Mouse (Mus musculus) gastrocnemius, postnatal 14 days (tissue): ENCODE results near the gene Ube2q2. TPM values are rescaled to one million over a fixed set of nuclear protein-coding genes. Genes with fewer than 3 reads are reported as not detected.
"Not testable (repeated sequence)": the region's sequence is repeated elsewhere in the genome, so short reads cannot be mapped to it uniquely, and the experiment has no call there.

Source experiments
- DNase-seq: peaks from one replicate; pipeline ENCODE4 v3.0.0; 2021; ENCODE audit warnings: mixed read lengths
- intact Hi-C: fragments of 180-260 bp; cut with DNase I; formaldehyde crosslinking; loops from one replicate; pipeline ENCODE4 v1.15.1; 2025; ENCODE audit warnings: low total_unique reads
- total RNA-seq, 2 experiments: library from RNA; stranded (reverse); gene quantifications; 2 replicates each; pipeline ENCODE4 v1.2.3; 2021

The Ube2q2 gene
- total RNA-seq, 2 experiments from 2014 or later: 21.5 to 24.1 TPM

GRCm38 (mm10) chr9:55231544-55231943 is 82.9 kb downstream of the Ube2q2 start:
- no peak for DNase-seq
- intact Hi-C loops: no loop called here

GRCm38 (mm10) chr9:55232110-55232509 is 83.5 kb downstream of the Ube2q2 start:
- intact Hi-C loops: no loop called here

GRCm38 (mm10) chr9:55232586-55232985 is 83.9 kb downstream of the Ube2q2 start:
- no peak for DNase-seq
- intact Hi-C loops: no loop called here

More at GRCm38 (mm10) chr9:55232110-55232509, 83.5 kb downstream of the Ube2q2 start:
- DNase-seq: no peak

- DNase-seq, intact Hi-C loops: not testable (repeated sequence)
These were observed 84.4 kb downstream of the Ube2q2 start for GRCm38 (mm10) chr9:55233076-55233475.

GRCm38 (mm10) chr9:55236235-55237165 is 87.8 kb downstream of the Ube2q2 start:
- intact Hi-C loops: no loop called here
- no peak for DNase-seq

GRCm38 (mm10) chr9:55240852-55241251 is 92.2 kb downstream of the Ube2q2 start:
- intact Hi-C loops: no loop called here
- DNase-seq: no peak

GRCm38 (mm10) chr9:55241863-55242685 is 93.4 kb downstream of the Ube2q2 start:
- intact Hi-C loops: no loop called here
- no peak for DNase-seq

- intact Hi-C loops: no loop called here
- no peak for DNase-seq
These were observed 94.6 kb downstream of the Ube2q2 start for GRCm38 (mm10) chr9:55243280-55243679.

GRCm38 (mm10) chr9:55244079-55244478 is 95.4 kb downstream of the Ube2q2 start:
- DNase-seq: no peak
- intact Hi-C loops: no loop called here

- intact Hi-C loops, DNase-seq: not testable (repeated sequence)
These were observed 96.5 kb downstream of the Ube2q2 start for GRCm38 (mm10) chr9:55245057-55245750.

GRCm38 (mm10) chr9:55246440-55246839 is 97.8 kb downstream of the Ube2q2 start:
- intact Hi-C loops: no loop called here
- no peak for DNase-seq

- DNase-seq: no peak
- intact Hi-C loops: no loop called here
These were observed 98.3 kb downstream of the Ube2q2 start for GRCm38 (mm10) chr9:55246918-55247317.

GRCm38 (mm10) chr9:55248465-55248864 is 99.8 kb downstream of the Ube2q2 start:
- intact Hi-C loops: no loop called here

GRCm38 (mm10) chr9:55250595-55251247 is 102.1 kb downstream of the Ube2q2 start:
- no peak for DNase-seq
- intact Hi-C loops: no loop called here

More at GRCm38 (mm10) chr9:55248465-55248864, 99.8 kb downstream of the Ube2q2 start:
- DNase-seq: no peak

GRCm38 (mm10) chr9:55252097-55252496 is 103.4 kb downstream of the Ube2q2 start:
- intact Hi-C loops, DNase-seq: not testable (repeated sequence)

GRCm38 (mm10) chr9:55253849-55254248 is 105.2 kb downstream of the Ube2q2 start:
- intact Hi-C loops: no loop called here
- no peak for DNase-seq

- intact Hi-C loops: no loop called here
- no peak for DNase-seq
These were observed 106.4 kb downstream of the Ube2q2 start for GRCm38 (mm10) chr9:55255056-55255455.

GRCm38 (mm10) chr9:55255604-55256003 is 107.0 kb downstream of the Ube2q2 start:
- DNase-seq: no peak
- intact Hi-C loops: no loop called here

- no peak for DNase-seq
- intact Hi-C loops: no loop called here
These were observed 108.5 kb downstream of the Ube2q2 start for GRCm38 (mm10) chr9:55257105-55257504.
